Mouse (Mus musculus) MEL (cell line): ENCODE results near the gene Stac3. TPM values are rescaled to one million over a fixed set of nuclear protein-coding genes. Genes with fewer than 3 reads are reported as not detected.

Experiments
- DNase-seq: peaks from one replicate; pipeline ENCODE4 v3.0.0; 2011; ENCODE audit warnings: low read depth, low spot score
- H3K27ac ChIP-seq: 2 replicates; pipeline ENCODE4 v1.5.1; 2012; ENCODE audit warnings: low read depth, mild to moderate bottlenecking, control low read depth, low read length, moderate library complexity; ENCODE audit not compliant: control insufficient read depth
- H3K27me3 ChIP-seq, 2 experiments: fragments of 150-350 bp in 1 of 2; sonication (generic) in 1 of 2; 2 replicates each; pipeline ENCODE4 v1.6.1; 2012; ENCODE audit warnings: low read length in 2 of 2, mild to moderate bottlenecking in 2 of 2, improper control_type of control experiment in 1 of 2, moderate library complexity in 1 of 2; ENCODE audit not compliant: insufficient read depth in 2 of 2, control insufficient read depth in 1 of 2
- H3K36me3 ChIP-seq, 2 experiments: 2 replicates each; pipeline ENCODE4 v1.6.1; 2012 to 2014; ENCODE audit warnings: low read length in 2 of 2, improper control_type of control experiment in 1 of 2, inconsistent platforms in 1 of 2, mild to moderate bottlenecking in 1 of 2; ENCODE audit not compliant: insufficient read depth in 2 of 2, control insufficient read depth in 1 of 2
- H3K4me1 ChIP-seq, 2 experiments: fragments of 150-350 bp in 1 of 2; sonication (generic) in 1 of 2; 2 replicates each; pipeline ENCODE4 v1.6.1; 2012; ENCODE audit warnings: low read length in 2 of 2, improper control_type of control experiment in 1 of 2, mild to moderate bottlenecking in 1 of 2; ENCODE audit not compliant: insufficient read depth in 2 of 2, control insufficient read depth in 1 of 2
- H3K4me3 ChIP-seq, 2 experiments: fragments of 150-350 bp in 1 of 2; sonication (generic) in 1 of 2; 2 replicates each; pipeline ENCODE4 v1.5.1; 2012; ENCODE audit warnings: low read depth in 2 of 2, low read length in 2 of 2, mild to moderate bottlenecking in 2 of 2, moderate library complexity in 2 of 2, control low read depth in 1 of 2, improper control_type of control experiment in 1 of 2; ENCODE audit not compliant: control insufficient read depth in 1 of 2, insufficient read depth in 1 of 2
- H3K79me2 ChIP-seq: 2 replicates; pipeline ENCODE4 v1.6.1; 2012; ENCODE audit warnings: mild to moderate bottlenecking, low read length, moderate library complexity; ENCODE audit not compliant: control insufficient read depth, poor library complexity, insufficient read depth
- H3K9ac ChIP-seq: 2 replicates; pipeline ENCODE4 v1.6.1; 2012; ENCODE audit warnings: low read depth, mild to moderate bottlenecking, control low read depth, low read length, moderate library complexity; ENCODE audit not compliant: control insufficient read depth, poor library complexity, severe bottlenecking
- H3K9me3 ChIP-seq: fragments of 150-350 bp; sonication (generic); replicated peaks from 2 replicates; pipeline ENCODE4 v1.6.1; 2012; ENCODE audit warnings: mild to moderate bottlenecking, low read length, improper control_type of control experiment, moderate library complexity; ENCODE audit not compliant: insufficient read depth
- BHLHE40 ChIP-seq: IDR thresholded peaks from 2 replicates; pipeline ENCODE4 v1.6.1; 2012; ENCODE audit warnings: low read depth, mild to moderate bottlenecking, inconsistent platforms, low read length, improper control_type of control experiment, borderline replicate concordance
- CHD1 ChIP-seq: IDR thresholded peaks from 2 replicates; pipeline ENCODE4 v1.6.1; 2012; ENCODE audit warnings: low read depth, mild to moderate bottlenecking, inconsistent platforms, low read length, improper control_type of control experiment
- CHD2 ChIP-seq: IDR thresholded peaks from 2 replicates; pipeline ENCODE4 v1.6.1; 2011; ENCODE audit warnings: low read length, improper control_type of control experiment
- CTCF ChIP-seq, 3 experiments: IDR thresholded peaks in 2 of 3; conservative IDR thresholded peaks in 1 of 3; 2 replicates each; pipeline ENCODE4 v1.5.1; 2011 to 2012; ENCODE audit warnings: low read length in 3 of 3, low read depth in 2 of 3, mild to moderate bottlenecking in 2 of 3, improper control_type of control experiment in 1 of 3, inconsistent platforms in 1 of 3, mixed read lengths in 1 of 3, moderate library complexity in 1 of 3; ENCODE audit not compliant: control insufficient read depth in 1 of 3, insufficient read depth in 1 of 3, poor library complexity in 1 of 3, severe bottlenecking in 1 of 3
- ELF1 ChIP-seq: IDR thresholded peaks from 2 replicates; pipeline ENCODE4 v1.6.1; 2014; ENCODE audit warnings: low read depth, mild to moderate bottlenecking, inconsistent platforms, low read length, improper control_type of control experiment, moderate library complexity
- EP300 ChIP-seq, 2 experiments: IDR thresholded peaks; 2 replicates each; pipeline ENCODE4 v1.6.1; 2011; ENCODE audit warnings: improper control_type of control experiment in 2 of 2, low read length in 2 of 2, low read depth in 1 of 2, mild to moderate bottlenecking in 1 of 2
- ETS1 ChIP-seq: IDR thresholded peaks from 2 replicates; pipeline ENCODE4 v1.6.1; 2012; ENCODE audit warnings: low read depth, mild to moderate bottlenecking, inconsistent platforms, low read length, improper control_type of control experiment, moderate library complexity
- GABPA ChIP-seq: IDR thresholded peaks from 2 replicates; pipeline ENCODE4 v1.6.1; 2012; ENCODE audit warnings: low read depth, mild to moderate bottlenecking, inconsistent platforms, low read length, improper control_type of control experiment, moderate library complexity
- GATA1 ChIP-seq: IDR thresholded peaks from 2 replicates; pipeline ENCODE4 v1.6.1; 2011; ENCODE audit warnings: low read depth, low read length, improper control_type of control experiment
- HCFC1 ChIP-seq: IDR thresholded peaks from 2 replicates; pipeline ENCODE4 v1.6.1; 2012; ENCODE audit warnings: low read depth, mild to moderate bottlenecking, inconsistent platforms, low read length, improper control_type of control experiment, moderate library complexity
- JUND ChIP-seq: IDR thresholded peaks from 2 replicates; pipeline ENCODE4 v1.6.1; 2011; ENCODE audit warnings: low read depth, mild to moderate bottlenecking, improper control_type of control experiment, low read length
- MAFK ChIP-seq: IDR thresholded peaks from 2 replicates; pipeline ENCODE4 v1.6.1; 2011; ENCODE audit warnings: low read depth, mild to moderate bottlenecking, low read length, improper control_type of control experiment, borderline replicate concordance
- MAX ChIP-seq: IDR thresholded peaks from 2 replicates; pipeline ENCODE4 v1.6.1; 2011; ENCODE audit warnings: low read length, improper control_type of control experiment
- MAZ ChIP-seq: IDR thresholded peaks from 2 replicates; pipeline ENCODE4 v1.6.1; 2012; ENCODE audit warnings: low read depth, mild to moderate bottlenecking, inconsistent platforms, low read length, improper control_type of control experiment
- MEF2A ChIP-seq: IDR thresholded peaks from 2 replicates; pipeline ENCODE4 v1.6.1; 2014; ENCODE audit warnings: low read depth, mild to moderate bottlenecking, inconsistent platforms, low read length, improper control_type of control experiment; ENCODE audit not compliant: poor library complexity, insufficient replicate concordance, severe bottlenecking; ENCODE audit errors: extremely low read depth
- MXI1 ChIP-seq: IDR thresholded peaks from 2 replicates; pipeline ENCODE4 v1.6.1; 2011; ENCODE audit warnings: mild to moderate bottlenecking, low read depth, low read length, improper control_type of control experiment
- MYB ChIP-seq: IDR thresholded peaks from 2 replicates; pipeline ENCODE4 v1.6.1; 2011; ENCODE audit warnings: mild to moderate bottlenecking, low read depth, low read length, improper control_type of control experiment
- MYC ChIP-seq: IDR thresholded peaks from 2 replicates; pipeline ENCODE4 v1.6.1; 2011; ENCODE audit warnings: low read depth, mild to moderate bottlenecking, low read length, improper control_type of control experiment, moderate library complexity
- NELFE ChIP-seq: IDR thresholded peaks from 2 replicates; pipeline ENCODE4 v1.6.1; 2011; ENCODE audit warnings: low read depth, low read length, improper control_type of control experiment
- NRF1 ChIP-seq: IDR thresholded peaks from 2 replicates; pipeline ENCODE4 v1.6.1; 2014; ENCODE audit warnings: low read depth, mild to moderate bottlenecking, inconsistent platforms, low read length, improper control_type of control experiment, moderate library complexity; ENCODE audit not compliant: poor library complexity, insufficient read depth, severe bottlenecking
- POLR2A ChIP-seq, 2 experiments: IDR thresholded peaks; 2 replicates each; pipeline ENCODE4 v1.6.1; 2011 to 2012; ENCODE audit warnings: low read length in 2 of 2, mild to moderate bottlenecking in 2 of 2, control low read depth in 1 of 2, improper control_type of control experiment in 1 of 2, low read depth in 1 of 2, moderate library complexity in 1 of 2; ENCODE audit not compliant: control insufficient read depth in 1 of 2, insufficient read depth in 1 of 2, poor library complexity in 1 of 2
- POLR2AphosphoS2 ChIP-seq: IDR thresholded peaks from 2 replicates; pipeline ENCODE4 v1.6.1; 2011; ENCODE audit warnings: low read length, improper control_type of control experiment
- POLR2AphosphoS5 ChIP-seq: IDR thresholded peaks from 2 replicates; pipeline ENCODE4 v1.6.1; 2012; ENCODE audit warnings: low read depth, borderline replicate concordance, mild to moderate bottlenecking, inconsistent platforms, low read length, moderate library complexity, mixed read lengths
- RAD21 ChIP-seq: IDR thresholded peaks from 2 replicates; pipeline ENCODE4 v1.6.1; 2011; ENCODE audit warnings: mild to moderate bottlenecking, low read depth, low read length, improper control_type of control experiment
- RCOR1 ChIP-seq: IDR thresholded peaks from 2 replicates; pipeline ENCODE4 v1.6.1; 2012; ENCODE audit warnings: low read depth, mild to moderate bottlenecking, inconsistent platforms, low read length, improper control_type of control experiment
- SIN3A ChIP-seq: IDR thresholded peaks from 2 replicates; pipeline ENCODE4 v1.6.1; 2012; ENCODE audit warnings: low read length, improper control_type of control experiment, inconsistent platforms
- SMC3 ChIP-seq: IDR thresholded peaks from 2 replicates; pipeline ENCODE4 v1.6.1; 2011; ENCODE audit warnings: low read depth, low read length, improper control_type of control experiment
- TAL1 ChIP-seq: IDR thresholded peaks from 2 replicates; pipeline ENCODE4 v1.6.1; 2012; ENCODE audit warnings: mild to moderate bottlenecking, inconsistent platforms, low read length, moderate library complexity, mixed read lengths
- TBP ChIP-seq: IDR thresholded peaks from 2 replicates; pipeline ENCODE4 v1.8.0; 2011; ENCODE audit warnings: low read depth, low read length, improper control_type of control experiment
- TCF12 ChIP-seq: IDR thresholded peaks from 2 replicates; pipeline ENCODE4 v1.6.1; 2014; ENCODE audit warnings: low read depth, mild to moderate bottlenecking, inconsistent platforms, low read length, improper control_type of control experiment, moderate library complexity
- UBTF ChIP-seq: IDR thresholded peaks from 2 replicates; pipeline ENCODE4 v1.6.1; 2012; ENCODE audit warnings: low read depth, mild to moderate bottlenecking, inconsistent platforms, low read length, improper control_type of control experiment, moderate library complexity, borderline replicate concordance; ENCODE audit not compliant: insufficient read depth
- USF1 ChIP-seq: IDR thresholded peaks from 2 replicates; pipeline ENCODE4 v1.6.1; 2014; ENCODE audit warnings: low read depth, mild to moderate bottlenecking, inconsistent platforms, low read length, improper control_type of control experiment, moderate library complexity
- USF2 ChIP-seq, 2 experiments: IDR thresholded peaks; 2 replicates each; pipeline ENCODE4 v1.6.1; 2011 to 2012; ENCODE audit warnings: improper control_type of control experiment in 2 of 2, low read length in 2 of 2, borderline replicate concordance in 1 of 2, inconsistent platforms in 1 of 2, low read depth in 1 of 2, mild to moderate bottlenecking in 1 of 2; ENCODE audit not compliant: insufficient read depth in 1 of 2
- ZC3H11A ChIP-seq: IDR thresholded peaks from 2 replicates; pipeline ENCODE4 v1.6.1; 2012; ENCODE audit warnings: low read depth, mild to moderate bottlenecking, inconsistent platforms, low read length, improper control_type of control experiment
- ZMIZ1 ChIP-seq: IDR thresholded peaks from 2 replicates; pipeline ENCODE4 v1.6.1; 2012; ENCODE audit warnings: low read depth, mild to moderate bottlenecking, inconsistent platforms, low read length, improper control_type of control experiment, moderate library complexity
- ZNF384 ChIP-seq: IDR thresholded peaks from 2 replicates; pipeline ENCODE4 v1.6.1; 2012; ENCODE audit warnings: low read depth, mild to moderate bottlenecking, inconsistent platforms, low read length, improper control_type of control experiment
- polyA plus RNA-seq, 2 experiments: library from polyadenylated mRNA; stranded (reverse) in 1 of 2; unstranded in 1 of 2; fragments of >175 nt in 1 of 2; fragments of >200 nt in 1 of 2; gene quantifications; 2 replicates each; pipeline versions ENCODE4 v1.2.1 to v1.2.4; 2012; ENCODE audit warnings: low replicate concordance in 2 of 2, low read depth in 1 of 2; ENCODE audit not compliant: insufficient read length in 2 of 2, insufficient read depth in 1 of 2, missing spikeins in 1 of 2
- total RNA-seq: library from RNA; depleted of rRNA; stranded (reverse); fragments of 300-350 nt; gene quantifications from 2 replicates; pipeline ENCODE4 v1.2.3, GENCODE M21; 2012

Gene Stac3
- total and polyA plus RNA-seq, 3 experiments: 0.25 TPM; not detected in 2

- peak overlapping the region; percentile 45 to 63 for H3K4me3 ChIP-seq
- peaks cover 0 to 33% of the 10 kb centered on the region in 2 experiments; a peak in 3 of 4 replicates for H3K4me1 ChIP-seq
- peak overlapping the region; percentile 64 for H3K27ac ChIP-seq
- TF ChIP-seq USF2 (IDR thresholded peaks at IDR 0.05; ENCODE audit: borderline replicate concordance in 1 of 2, insufficient read depth in 1 of 2, low read depth in 1 of 2, low read length in 2 of 2) (no peak), ELF1 (peak; percentile 47; the same call in 1 of the 2 replicates), MAZ (peak; percentile 63; the same call in 1 of the 2 replicates), NRF1 (peak; percentile 33; the same call in 1 of the 2 replicates), ZNF384 (no peak), CHD2 (no peak), POLR2AphosphoS5 (no peak), MEF2A (0 out of 2 replicates have a peak, but pooled peaks have one; percentile 46), MXI1 (peak; percentile 90), UBTF (no peak), SMC3 (peak; percentile 69), HCFC1 (peak; percentile 60; the same call in 1 of the 2 replicates), TBP (peak; percentile 47; the same call in 1 of the 2 replicates), POLR2A (IDR thresholded peaks at IDR 0.05; ENCODE audit: control insufficient read depth in 1 of 2, insufficient read depth in 1 of 2, low read depth in 1 of 2, low read length in 2 of 2, poor library complexity in 1 of 2) (peak in 1 of 2 experiments; percentile 60; a peak in 2 of 4 replicates), BHLHE40 (peak; percentile 48; the same call in 1 of the 2 replicates), CHD1 (no peak), MYB (no peak), RAD21 (peak; percentile 65), MAX (peak; percentile 76), JUND (0 out of 2 replicates have a peak, but pooled peaks have one; percentile 32), CTCF (IDR thresholded peaks at IDR 0.05 in 2 of 3, conservative IDR thresholded peaks at IDR 0.05 in 1 of 3; ENCODE audit: control insufficient read depth in 1 of 3, insufficient read depth in 1 of 3, low read depth in 2 of 3, low read length in 3 of 3, poor library complexity in 1 of 3, severe bottlenecking in 1 of 3) (peak in 2 of 3 experiments; percentile 98 to 100; a peak in 5 of 6 replicates), MAFK (no peak), ZMIZ1 (0 out of 2 replicates have a peak, but pooled peaks have one; percentile 51), TAL1 (peak; percentile 8; the same call in 1 of the 2 replicates), ZC3H11A (peak; percentile 25), USF1 (0 out of 2 replicates have a peak, but pooled peaks have one; percentile 10), MYC (peak; percentile 75), GABPA (no peak), RCOR1 (0 out of 2 replicates have a peak, but pooled peaks have one; percentile 55), GATA1 (peak; percentile 9; the same call in 1 of the 2 replicates), EP300 (IDR thresholded peaks at IDR 0.05; ENCODE audit: low read depth in 1 of 2, low read length in 2 of 2) (peak in 1 of 2 experiments; percentile 60; a peak in 2 of 4 replicates), TCF12 (peak; percentile 74; the same call in 1 of the 2 replicates), ETS1 (peak; percentile 56), NELFE (peak; percentile 52; the same call in 1 of the 2 replicates), SIN3A (peak; percentile 90), POLR2AphosphoS2 (peak; percentile 44; the same call in 1 of the 2 replicates)
Observed at GRCm38 (mm10) chr10:127512813-127513212, 11.3 kb downstream of the Stac3 start.

More at GRCm38 (mm10) chr10:127512813-127513212, 11.3 kb downstream of the Stac3 start:
- peak overlapping the region; percentile 67 for H3K9ac ChIP-seq
- H3K79me2 ChIP-seq: no peaks in the 10 kb centered on the region; the same call in 1 of the 2 replicates
- H3K27me3 ChIP-seq: no peaks in the 10 kb centered on the region
- peak; percentile 95 for DNase-seq
- H3K9me3 ChIP-seq: no peaks in the 10 kb centered on the region
- peaks cover 0 to 9% of the 10 kb centered on the region in 2 experiments; a peak in 2 of 4 replicates for H3K36me3 ChIP-seq
